Mouse (Mus musculus): ENCODE results near the gene 1700017D01Rik.
"Not testable (repeated sequence)": the region's sequence is repeated elsewhere in the genome, so short reads cannot be mapped to it uniquely, and the experiment has no call there.

1700017D01Rik gene

DNA sequence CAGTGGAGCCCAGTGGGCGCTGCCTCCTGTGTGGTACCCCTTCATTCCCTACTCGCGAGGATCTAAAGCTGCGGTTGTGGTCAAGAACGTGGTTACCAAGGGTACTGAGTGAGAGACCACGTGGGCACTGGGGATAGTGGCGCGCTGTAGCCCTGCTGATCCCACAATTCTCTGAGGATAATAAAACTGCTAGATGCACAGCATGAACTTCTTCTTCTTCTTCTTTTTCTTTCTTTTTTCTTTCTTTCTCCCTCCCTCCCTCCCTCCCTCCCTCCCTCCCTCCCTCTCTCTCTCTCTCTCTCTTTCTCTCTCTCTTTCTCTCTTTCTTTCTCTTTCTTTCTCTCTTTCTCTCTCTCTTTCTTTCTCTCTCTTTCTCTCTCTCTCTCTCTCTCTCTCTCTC is at the start of gene 1700017D01Rik:
TSS of gene 1700017D01Rik (minus strand) at position 101 of the 400 bp plus-strand sequence.
- DNase-seq (ENCODE audit: low read depth in 2 of 2, low spot score in 2 of 2): not testable (repeated sequence)

DNA sequence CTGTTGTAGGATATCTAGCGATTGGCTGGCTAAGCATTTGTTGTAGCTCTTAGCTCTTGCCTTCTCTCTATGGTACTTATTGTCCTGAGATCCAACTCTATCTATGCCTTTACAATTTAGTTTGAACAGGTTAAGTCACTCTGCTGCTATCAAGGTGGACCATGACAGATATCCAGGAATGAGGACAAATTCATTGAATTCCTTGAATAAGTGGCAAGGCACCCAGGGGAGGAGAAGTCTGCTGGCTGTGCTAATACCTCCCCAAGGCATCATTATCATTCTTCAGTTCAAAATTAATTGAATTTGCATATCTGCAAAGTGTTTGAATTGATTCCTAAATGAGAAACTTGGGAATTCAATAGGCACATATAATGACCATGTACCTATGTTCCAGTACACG is 46.8 kb upstream of the 1700017D01Rik start:
- DNase-seq (ENCODE audit: low read depth in 2 of 2, low spot score in 2 of 2): no peak

DNA sequence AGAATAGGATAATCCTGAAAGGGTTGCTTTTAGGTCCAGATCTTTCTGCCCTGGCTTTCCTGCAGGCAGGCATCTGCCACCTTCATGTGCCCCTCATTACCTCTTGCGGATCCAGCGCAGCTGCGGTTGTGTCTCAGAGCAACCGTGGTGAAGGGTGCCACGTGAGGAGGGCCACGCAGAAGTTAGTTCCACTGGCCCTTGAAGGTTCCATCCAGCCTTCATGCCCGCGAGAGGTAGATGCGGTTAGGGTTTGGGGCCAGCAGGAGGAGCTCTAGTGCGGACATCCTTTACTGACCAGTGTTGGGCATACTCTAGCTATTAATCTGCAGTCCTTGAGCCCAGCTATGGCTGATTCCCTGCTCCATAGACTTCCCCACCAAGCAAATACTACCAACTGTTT is 34.5 kb upstream of the 1700017D01Rik start, which contains the start of gene 1700025F22Rik:
TSS of gene 1700025F22Rik (minus strand) at position 149 of the 400 bp plus-strand sequence.
- peak in 1 of 2 experiments; percentile 23 for DNase-seq (ENCODE audit: low read depth in 2 of 2, low spot score in 2 of 2)

DNA sequence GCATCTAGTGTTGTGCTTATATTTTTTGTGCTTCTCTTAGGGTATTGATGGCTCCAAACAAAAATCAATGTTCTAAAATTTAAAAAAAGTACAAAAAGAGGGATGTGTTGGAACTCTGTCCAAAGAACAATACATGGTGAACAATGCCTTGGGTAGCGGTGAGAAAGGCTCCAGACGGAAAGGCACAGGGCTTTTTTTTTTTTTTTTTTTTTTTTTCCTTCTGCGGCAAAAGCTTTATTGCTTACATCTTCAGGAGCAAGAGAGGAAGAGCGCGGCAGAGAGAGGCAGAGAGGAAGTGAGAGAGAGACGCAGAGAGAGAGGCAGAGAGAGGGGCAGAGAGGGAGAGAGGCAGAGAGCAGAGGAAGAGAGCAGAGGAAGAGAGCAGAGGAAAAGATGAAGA is 27.2 kb upstream of the 1700017D01Rik start:
- not testable (repeated sequence) for DNase-seq (ENCODE audit: low read depth in 2 of 2, low spot score in 2 of 2)

DNA sequence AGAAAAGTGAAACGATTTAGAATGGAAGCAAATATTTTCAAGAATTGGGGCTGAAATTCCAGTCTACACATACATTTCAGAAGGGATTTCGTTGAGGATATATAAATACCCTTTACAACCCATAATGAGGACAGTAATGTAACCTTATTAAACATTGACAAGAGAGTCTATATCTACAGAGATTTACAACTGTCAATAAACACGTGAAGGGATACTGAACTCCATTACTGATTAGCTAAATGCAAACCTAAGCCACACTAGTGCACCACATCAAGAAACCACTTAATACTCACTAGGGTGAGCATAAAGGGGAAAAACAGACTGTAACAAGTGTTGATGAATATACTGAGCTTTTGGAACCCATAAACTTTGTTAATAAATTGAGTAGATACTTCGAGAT is 4.7 kb upstream of the 1700017D01Rik start:
- no peak for DNase-seq (ENCODE audit: low read depth in 2 of 2, low spot score in 2 of 2)

DNA sequence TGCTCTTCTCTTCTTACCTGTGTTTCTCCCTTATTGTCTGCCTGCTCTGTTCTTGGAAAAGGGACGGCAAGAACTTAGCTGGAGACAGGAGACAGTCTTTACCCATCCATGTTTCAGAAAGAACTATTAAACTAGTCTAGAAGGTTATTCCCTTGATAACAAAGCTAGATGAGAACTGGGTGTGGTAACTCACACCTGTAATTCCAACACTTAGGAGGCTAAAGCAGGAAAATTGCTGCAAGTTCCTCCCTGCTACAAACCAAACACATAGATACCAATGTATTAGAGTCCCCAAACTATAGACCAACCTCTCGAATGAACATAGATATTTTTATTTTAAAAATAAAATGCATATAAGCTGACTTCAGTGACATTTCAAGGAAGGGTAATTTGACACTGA is 4.2 kb upstream of the 1700017D01Rik start:
- DNase-seq (ENCODE audit: low read depth in 2 of 2, low spot score in 2 of 2): no peak

DNA sequence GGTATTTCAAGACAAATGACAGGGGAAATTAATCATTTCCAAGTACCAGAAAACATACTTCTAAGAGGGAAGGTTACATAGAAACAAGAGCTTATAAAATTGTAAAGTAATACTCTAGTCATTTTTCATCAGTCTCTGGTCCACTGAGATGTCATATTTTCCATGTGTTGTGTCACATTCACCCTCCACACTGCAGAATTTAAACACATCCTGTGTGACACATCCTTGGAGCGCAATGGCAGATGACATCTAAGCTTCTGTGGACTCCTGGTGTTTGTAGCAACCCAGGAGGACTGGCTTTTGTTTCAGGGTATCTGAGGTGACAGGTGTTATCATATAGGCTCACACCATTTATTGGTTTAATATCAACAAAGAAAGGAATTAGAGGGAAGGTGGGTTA is 974 bp downstream of the 1700017D01Rik start:
- DNase-seq (ENCODE audit: low read depth in 2 of 2, low spot score in 2 of 2): no peak

DNA sequence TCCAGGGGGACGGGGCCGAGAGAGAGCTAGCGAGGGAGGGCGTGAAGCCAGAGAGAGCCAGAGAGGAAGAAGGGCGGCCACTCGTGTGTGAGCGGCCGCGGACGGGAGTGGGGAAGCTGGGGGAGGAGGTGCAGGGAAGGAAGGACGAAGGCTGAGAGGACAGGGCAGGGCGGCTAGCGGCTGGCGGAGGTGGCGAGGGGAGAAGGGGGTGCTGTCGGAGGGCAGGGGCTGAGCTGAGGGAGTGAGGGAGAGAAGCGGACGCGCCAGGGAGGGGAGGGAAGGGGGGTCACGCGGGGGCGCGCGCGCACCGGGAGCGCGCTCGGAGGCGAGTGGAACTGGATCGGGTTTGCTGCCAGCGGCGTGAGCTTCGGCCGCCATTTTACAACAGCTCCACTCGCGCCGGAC is 9.7 kb downstream of the 1700017D01Rik start:
- peak in 1 of 2 experiments; percentile 13 for DNase-seq (ENCODE audit: low read depth in 2 of 2, low spot score in 2 of 2)

DNA sequence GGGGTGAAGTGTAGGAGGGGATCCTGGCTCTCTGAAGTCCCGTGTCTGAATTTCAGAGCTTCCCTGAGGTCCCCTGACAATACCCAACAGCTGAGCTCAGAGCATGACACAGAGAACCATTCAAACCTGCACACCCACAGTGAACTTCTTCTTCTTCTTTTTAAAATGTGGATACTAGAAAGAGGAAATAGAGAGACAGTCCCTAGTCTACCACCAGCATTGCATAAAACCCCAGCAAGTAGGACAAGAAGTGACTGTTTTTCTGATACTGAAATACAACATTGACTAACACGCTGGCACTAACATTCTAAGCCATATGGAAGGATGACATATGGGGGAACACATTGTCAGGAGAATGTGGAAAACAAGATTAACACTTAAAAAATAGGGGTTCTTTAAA is 11.3 kb downstream of the 1700017D01Rik start:
- no peak for DNase-seq (ENCODE audit: low read depth in 2 of 2, low spot score in 2 of 2)

DNA sequence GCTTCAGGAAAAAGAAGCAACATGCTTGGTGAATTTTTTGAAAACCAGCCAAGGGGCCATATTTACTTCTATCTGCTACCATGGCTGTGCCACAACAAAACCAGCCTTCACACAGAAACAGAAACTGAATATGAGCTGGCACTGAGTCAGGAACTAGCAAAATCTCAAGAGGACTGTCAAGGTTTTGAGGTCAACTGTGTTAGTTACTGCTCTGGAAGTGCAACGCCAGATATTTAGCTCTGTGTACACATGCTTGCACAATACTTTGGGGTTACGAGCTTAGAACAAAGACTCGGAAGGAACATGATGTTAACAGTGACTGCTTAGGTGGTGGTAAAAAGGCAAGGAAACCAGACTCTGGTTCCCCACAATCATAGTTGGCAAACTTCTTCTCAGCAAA is 22.9 kb downstream of the 1700017D01Rik start:
- no peak for DNase-seq (ENCODE audit: low read depth in 2 of 2, low spot score in 2 of 2)

DNA sequence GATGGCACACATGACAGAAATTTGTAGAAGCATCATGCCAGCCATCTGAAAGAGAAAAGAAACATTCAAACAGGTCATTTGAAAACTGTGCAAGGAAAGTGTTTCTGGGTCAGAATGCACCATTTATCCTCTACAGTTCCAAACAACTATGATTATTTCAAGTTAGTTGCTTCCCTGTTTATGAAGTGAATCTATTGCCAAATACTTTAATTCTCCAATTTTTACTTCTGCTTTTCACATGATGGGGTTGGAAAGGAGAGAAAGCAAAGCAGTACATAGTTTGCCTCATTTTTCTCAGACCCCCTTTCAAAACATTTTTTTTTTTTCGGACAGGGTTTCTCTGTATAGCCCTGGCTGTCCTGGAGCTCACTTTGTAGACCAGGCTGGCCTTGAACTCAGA is 28.8 kb downstream of the 1700017D01Rik start:
- no peak for DNase-seq (ENCODE audit: low read depth in 2 of 2, low spot score in 2 of 2)

DNA sequence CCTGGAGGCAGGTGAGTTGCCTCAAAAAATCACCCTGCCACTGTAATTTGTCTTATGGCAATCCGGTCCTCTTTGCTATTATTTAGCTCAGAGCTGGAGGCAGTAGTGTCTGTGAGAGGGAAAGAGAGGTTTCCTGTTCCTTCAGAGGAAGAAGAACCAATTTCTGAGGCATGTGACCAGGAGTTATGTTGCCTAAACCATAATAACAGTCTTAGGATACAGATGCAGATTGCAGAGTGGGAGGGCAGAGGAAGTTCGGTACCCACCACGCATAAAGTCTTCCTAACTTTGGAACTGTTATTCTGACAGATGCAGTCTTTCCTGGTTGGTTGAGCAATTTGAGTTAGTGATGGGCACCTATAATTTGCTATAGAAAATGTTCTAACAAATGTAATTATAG is 32.3 kb downstream of the 1700017D01Rik start:
- DNase-seq (ENCODE audit: low read depth in 2 of 2, low spot score in 2 of 2): no peak

DNA sequence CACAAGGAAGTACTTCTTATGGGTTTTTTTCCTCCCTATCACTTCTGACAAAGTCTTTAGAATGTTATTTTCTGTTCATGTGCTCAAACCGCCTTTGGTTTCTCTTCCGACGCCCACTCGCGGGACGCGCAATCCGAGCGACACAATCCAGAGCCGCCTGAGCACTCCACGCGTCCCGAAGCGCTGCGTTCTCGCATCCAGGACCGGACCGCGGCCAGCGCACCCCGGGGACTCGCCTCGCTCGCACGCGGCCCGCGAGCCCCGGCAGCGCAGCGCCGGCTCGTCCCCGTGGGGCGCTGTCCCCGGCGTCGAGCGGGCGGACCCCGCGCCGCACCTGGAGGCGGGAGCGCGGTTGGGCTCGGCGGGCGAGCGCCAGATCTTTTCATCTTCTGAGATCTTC is 38.5 kb downstream of the 1700017D01Rik start:
- peak in 1 of 2 experiments; percentile 4 for DNase-seq (ENCODE audit: low read depth in 2 of 2, low spot score in 2 of 2)

DNA sequence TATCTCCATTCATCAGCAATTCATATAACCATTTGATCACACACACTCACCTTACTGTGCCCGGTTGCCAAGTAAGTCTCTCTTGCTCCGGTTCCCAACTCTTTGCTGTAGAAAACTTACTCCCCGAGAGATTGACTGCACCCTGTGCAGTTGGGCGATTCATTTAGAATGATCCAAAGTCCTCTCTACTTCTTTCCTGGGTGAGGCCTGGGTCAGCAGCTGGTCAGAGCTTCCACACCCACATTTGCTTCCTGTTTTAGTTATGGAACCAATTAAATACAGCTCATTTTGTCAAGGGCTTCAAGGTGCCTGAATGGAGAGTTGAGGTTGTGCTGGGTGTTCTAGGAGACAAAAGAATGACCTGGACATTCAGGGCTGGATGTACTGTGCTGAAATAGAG is 49.7 kb downstream of the 1700017D01Rik start, which contains the start of gene Ms4a8a:
TSS of gene Ms4a8a (minus strand) at position 169 of the 400 bp plus-strand sequence.
- DNase-seq (ENCODE audit: low read depth in 2 of 2, low spot score in 2 of 2): no peak

DNA sequence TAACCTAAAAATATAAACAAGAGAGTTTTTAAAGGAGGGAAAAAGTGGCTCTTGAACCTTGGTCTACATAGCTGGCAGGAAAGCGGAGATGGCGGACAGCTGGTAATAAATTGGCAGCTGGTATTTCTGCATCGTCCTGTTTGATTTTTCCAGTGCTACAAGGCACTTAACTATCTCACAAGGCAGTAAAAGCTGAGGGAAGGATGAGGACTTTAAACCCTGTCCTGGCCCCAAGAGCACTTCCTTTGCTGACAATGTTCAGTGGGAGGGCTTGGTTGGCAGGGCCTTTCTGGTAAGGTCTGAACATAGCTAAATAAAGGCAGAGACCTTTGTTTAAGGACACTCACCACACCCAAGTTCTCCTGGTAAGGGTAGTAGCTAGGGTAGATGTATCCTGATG is 60.3 kb downstream of the 1700017D01Rik start:
- no peak for DNase-seq (ENCODE audit: low read depth in 2 of 2, low spot score in 2 of 2)

DNA sequence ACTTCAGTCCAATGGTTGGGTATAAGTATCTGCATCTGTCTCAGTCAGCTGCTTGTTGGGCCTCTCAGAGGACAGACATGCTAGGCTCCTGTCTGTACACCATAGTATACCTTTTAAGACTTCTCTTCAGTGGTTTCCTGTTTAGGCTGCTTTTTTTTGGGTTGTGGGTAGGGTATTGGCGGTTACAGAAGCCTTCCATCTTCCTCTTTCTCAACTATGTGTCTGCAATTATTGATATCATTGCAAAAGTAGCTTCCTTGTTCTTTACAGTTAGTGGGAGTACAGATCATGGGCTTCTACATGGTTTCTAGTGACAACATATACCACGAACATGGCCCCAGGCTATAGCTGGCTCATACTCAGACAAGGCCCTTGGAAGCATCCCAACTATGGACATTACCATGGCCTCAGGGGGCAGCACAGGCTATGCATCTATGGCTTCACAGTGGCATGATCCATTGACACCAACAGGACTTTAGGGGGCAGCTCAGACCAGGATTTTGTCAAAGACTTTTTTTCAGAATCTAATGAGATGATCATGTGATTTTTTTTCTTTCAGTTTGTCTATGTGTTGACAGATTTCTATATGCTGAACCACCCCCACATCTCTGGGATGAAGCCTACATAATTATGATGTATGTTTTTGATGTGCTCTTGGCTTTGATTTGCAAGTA is 65.3 kb downstream of the 1700017D01Rik start:
- DNase-seq (ENCODE audit: low read depth in 2 of 2, low spot score in 2 of 2): peak in 1 of 2 experiments; percentile 27

DNA sequence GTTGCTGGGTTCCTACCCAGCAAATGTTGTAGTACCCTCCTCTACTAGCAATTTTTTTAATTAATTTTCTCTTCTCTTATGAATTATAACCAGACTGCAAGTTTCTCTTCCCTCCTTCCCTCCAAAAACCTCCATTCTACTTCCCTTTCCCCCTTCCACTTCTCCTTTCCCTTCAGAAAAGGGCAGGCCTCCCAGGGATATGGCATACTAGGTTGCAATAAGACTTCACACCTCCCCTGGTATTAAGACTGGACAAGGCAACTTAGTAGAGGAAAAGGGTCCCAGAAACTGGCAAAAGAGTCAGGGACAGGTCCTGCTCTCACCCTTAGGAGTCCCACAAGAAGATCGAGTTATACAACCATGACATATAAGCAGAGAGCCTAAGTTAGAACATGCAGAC is 69.8 kb downstream of the 1700017D01Rik start:
- no peak for DNase-seq (ENCODE audit: low read depth in 2 of 2, low spot score in 2 of 2)

DNA sequence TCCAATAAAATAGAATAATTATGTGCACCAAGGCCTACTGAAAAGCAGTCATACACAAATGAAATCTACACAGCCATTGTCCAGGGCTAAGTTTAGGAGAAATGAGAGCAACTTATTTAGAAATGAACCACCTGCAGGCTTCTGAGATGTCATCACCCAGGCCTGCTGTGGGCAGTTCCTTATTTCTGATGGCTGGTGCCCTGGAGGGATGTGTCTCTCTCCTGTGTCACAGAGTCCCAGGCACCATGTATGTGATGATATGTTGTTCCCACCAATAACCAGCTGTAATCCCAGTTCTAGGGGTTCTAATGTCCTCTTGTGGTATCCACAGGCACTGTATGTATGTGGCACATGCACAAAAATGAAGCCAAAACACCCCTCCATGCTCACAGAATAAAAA is 70.7 kb downstream of the 1700017D01Rik start:
- DNase-seq (ENCODE audit: low read depth in 2 of 2, low spot score in 2 of 2): no peak

DNA sequence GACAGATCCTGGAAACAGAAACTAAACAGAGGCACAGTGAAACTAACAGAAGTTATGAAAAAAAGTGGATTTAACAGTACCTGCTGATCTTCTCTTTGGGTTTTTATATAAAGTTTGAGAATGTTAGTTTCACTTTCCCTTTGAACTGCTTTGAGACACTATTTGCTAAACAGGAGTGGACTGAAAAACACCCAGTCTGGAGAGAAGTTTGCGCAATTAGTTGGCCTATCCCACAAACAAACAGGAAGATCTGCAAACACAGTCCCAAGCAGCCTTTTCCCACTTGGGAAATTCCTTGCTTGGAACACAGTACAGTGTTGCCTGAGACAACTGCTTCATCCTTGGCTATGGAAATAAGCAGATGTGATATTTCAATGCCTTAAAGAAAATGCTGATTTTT is 75.0 kb downstream of the 1700017D01Rik start:
- not testable (repeated sequence) for DNase-seq (ENCODE audit: low read depth in 2 of 2, low spot score in 2 of 2)

DNA sequence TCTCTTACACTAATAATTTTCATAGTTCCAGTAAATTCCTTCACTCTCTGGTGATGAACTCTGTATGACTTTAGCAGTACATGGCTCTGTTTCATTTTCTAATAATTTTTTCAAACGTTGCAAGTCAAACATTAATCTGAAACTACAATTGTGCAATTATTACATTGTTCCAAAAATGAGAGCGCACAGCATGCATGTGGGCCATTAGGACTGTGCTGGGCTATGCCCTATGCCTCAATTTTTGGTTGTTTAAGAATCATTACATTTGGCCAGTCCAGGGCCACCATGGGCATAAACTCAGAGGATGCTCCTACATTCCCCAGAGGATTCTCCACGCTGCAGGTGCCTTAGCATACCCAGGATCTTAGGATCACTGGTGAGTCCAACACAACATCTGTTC is 77.4 kb downstream of the 1700017D01Rik start:
- DNase-seq (ENCODE audit: low read depth in 2 of 2, low spot score in 2 of 2): no peak

DNA sequence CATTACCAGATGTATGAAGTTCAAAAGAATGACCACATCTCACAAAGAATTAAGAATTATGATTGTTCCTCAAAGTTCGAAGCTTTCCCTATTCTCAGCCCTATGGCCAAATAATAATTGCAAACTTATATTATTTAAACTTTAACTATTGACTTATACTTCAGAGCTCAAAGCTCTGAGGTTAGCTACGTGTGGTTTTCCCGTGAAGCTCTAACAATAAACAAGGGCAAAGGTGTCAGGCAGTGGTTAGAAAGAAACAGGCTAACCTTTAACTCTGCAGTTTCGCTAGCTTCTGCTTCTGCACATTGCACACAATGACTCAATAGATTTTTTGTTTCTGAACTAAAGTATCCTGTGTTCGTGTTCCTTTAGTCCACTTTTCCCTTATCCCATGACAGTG is 77.8 kb downstream of the 1700017D01Rik start:
- DNase-seq (ENCODE audit: low read depth in 2 of 2, low spot score in 2 of 2): peak in 1 of 2 experiments; percentile 25

DNA sequence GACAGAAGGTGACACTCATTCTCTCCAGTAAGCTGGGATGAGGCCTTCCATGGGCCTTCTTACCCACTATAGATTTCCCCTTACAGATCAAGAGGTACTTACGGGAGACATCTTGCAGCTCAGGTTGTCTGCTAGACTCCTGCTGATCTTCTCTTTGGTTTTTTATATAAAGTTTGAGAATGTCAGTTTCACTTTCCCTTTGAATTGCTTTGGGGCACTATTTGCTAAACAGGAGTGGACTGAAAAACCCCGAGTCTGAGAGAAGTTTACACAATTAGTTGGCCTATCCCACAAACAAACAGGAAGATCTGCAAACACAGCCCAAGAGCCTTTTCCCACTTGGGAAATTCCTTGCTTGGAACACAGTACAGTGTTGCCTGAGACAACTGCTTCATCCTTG is 80.4 kb downstream of the 1700017D01Rik start:
- DNase-seq (ENCODE audit: low read depth in 2 of 2, low spot score in 2 of 2): peak in 1 of 2 experiments; percentile 20

DNA sequence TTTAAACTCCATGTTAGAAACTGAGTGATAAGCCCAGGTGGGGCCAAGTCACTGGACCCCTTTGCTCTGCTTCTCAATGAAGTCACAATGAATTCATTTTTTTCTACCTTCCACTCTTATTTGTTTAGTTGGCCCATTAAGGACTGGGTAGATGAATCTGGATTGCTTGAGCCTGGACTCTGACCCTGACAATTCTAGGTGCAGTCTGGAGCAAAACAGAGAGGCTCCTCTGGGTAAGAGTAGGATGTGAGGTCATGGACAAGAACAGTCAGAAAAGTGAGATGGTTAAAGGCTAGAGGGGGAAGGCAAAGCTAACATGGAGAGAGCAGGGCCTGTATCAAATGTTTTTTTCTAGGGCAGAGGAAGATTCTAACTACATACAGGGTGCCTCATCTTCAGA is 81.2 kb downstream of the 1700017D01Rik start:
- no peak for DNase-seq (ENCODE audit: low read depth in 2 of 2, low spot score in 2 of 2)
